Mouse (Mus musculus): Measurements from ENCODE around the gene Chchd4.
"Not testable (repeated sequence)": the region's sequence is repeated elsewhere in the genome, so short reads cannot be mapped to it uniquely, and the experiment has no call there.

Chchd4 gene

GRCm38 (mm10) chr6:91473805-91474440 is 577 bp upstream of the Chchd4 start:
- no peak for DNase-seq (ENCODE audit: low spot score)

GRCm38 (mm10) chr6:91472319-91472718 is 1.0 kb downstream of the Chchd4 start:
- peak; percentile 39 for DNase-seq (ENCODE audit: low spot score)

DNA sequence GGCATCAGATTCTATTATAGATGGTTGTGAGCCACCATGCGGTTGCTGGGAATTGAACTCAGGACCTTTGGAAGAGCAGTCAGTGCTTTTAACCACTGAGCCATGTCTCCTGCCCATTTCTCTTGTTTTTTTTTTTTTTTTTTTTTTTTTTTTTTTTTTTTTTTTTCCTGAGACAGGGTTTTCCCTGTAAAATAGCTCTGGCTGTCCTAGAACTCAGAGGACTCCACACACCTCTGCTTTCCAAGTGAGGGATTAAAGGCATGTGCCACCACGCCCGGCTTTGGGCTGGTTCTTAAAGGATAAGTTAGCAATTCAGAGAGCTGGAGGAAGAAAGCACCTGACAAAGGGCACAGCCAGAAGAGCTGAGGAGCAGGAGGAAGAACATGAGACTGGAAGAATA is 1.9 kb downstream of the Chchd4 start:
- not testable (repeated sequence) for DNase-seq (ENCODE audit: low spot score)

DNA sequence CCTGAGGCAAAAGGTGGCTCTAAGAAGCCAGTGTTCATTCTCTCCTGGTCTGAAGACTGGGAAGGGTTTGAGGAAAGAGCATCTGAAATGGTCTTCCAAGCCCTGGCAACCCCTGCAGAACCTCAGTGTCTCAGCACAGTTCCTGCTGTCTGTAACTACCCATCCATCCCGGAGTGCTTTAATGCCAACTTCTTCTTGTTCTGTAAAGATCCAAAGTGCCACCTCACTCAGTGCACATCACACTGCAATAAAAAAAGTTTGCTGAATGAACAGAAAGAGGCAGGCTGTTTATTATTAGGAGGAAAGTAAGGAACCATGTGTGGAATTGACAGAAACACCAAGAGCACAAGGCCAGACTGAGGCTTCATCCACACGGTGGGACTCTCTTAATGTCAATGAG is 2.6 kb downstream of the Chchd4 start:
- no peak for DNase-seq (ENCODE audit: low spot score)

DNA sequence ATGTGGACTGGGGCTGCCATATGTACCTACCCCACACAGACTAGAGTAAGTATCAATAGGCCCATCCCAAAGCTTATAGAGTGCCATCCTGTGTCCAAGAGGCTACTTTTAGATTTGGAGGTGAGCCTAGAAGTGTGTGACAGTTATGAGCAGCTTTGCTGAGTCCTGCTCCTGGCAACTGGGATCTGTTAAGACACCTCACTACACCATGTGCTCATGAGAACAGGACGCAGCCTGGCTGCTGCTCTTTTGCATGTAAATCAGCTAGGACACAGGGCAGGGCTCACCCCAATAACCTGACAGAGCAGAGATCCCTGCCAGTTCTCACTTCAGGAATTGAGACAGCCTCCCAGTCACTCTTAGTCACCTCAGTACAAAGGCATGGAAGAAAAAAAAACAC is 6.2 kb downstream of the Chchd4 start:
- no peak for DNase-seq (ENCODE audit: low spot score)

DNA sequence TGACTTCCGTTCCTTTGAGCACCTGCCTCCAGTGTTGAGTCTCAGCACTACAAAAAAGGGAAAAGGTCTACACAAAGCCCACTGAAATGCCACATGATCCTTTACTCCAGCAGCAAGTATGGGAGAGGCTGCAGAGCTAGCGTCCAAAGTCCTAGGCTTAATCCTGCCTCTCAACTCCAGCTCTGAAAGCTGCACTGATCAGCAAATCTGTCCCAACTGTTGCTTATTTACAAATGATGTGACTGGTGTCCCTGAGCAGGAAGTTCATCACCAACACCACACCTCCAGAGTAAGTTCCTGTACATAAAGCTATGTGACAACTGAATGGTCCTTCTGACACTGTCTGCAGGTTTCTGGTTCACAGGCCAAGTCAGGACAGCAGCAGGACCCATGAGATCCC is 7.6 kb downstream of the Chchd4 start:
- DNase-seq (ENCODE audit: low spot score) = no peak

- no peak for DNase-seq (ENCODE audit: low spot score)
Observed at GRCm38 (mm10) chr6:91459471-91459870, 13.9 kb downstream of the Chchd4 start.

DNA sequence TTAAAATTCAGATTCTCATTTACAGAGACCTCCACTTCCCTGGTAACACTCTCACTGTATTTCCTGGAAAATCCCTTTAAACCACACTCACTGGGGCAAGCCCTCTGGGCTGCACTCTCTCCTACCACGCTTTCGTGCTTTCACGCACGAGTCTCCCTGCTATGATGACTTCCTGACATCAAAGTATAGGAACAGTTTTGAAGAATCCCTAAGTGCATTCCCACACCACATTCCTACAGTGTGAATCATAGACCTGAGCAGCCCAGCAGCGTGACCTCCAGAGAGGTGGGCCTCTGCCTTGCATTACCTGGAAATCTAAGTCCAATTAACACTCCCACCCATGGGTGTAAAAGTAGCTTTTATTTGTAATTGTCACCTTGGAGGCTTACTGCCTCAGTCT is 18.8 kb downstream of the Chchd4 start:
- DNase-seq (ENCODE audit: low spot score) = no peak

DNA sequence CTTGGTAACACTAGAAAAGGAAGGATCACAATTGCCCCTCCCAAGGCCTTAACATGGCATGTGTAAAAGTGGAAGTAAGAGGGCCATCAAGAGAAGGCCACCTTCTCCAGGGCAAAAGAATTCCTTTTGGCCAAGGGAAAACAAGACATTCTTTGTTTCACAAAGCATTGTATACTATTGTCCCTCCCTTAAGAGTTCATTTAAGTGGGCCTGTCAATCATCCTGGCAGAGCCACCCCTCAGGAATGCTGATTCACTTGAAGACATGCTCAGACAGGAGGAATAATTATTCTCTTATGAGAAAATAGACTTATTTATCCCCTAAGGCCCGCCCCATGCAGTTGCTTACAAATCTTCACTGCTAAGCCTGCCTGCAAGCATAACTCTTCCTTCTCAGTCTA is 21.3 kb downstream of the Chchd4 start:
- DNase-seq (ENCODE audit: low spot score) = peak; percentile 4

GRCm38 (mm10) chr6:91449472-91450225 is 23.7 kb downstream of the Chchd4 start:
- no peak for DNase-seq (ENCODE audit: low spot score)

DNA sequence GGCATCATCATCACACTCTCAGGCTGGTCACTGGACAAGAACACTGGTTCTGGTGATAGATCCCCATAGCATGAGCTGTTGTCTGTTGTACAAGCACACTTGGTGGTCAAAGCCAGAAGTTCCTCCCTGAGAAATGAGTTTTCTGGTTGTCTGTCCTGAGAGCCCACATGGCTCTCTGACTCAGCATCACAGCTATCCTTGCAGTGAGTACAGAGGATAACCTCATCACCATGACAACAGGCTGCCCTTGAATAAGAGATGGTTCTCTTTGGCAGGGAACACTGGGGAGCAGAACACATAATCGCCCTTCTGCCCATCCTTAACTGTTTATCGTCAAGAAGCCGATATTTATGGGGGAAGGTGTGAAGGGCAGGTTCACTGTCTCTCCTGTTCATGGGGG is 28.0 kb downstream of the Chchd4 start:
- no peak for DNase-seq (ENCODE audit: low spot score)

GRCm38 (mm10) chr6:91441145-91441662 is 32.1 kb downstream of the Chchd4 start:
- peak; percentile 1 for DNase-seq (ENCODE audit: low spot score)

DNA sequence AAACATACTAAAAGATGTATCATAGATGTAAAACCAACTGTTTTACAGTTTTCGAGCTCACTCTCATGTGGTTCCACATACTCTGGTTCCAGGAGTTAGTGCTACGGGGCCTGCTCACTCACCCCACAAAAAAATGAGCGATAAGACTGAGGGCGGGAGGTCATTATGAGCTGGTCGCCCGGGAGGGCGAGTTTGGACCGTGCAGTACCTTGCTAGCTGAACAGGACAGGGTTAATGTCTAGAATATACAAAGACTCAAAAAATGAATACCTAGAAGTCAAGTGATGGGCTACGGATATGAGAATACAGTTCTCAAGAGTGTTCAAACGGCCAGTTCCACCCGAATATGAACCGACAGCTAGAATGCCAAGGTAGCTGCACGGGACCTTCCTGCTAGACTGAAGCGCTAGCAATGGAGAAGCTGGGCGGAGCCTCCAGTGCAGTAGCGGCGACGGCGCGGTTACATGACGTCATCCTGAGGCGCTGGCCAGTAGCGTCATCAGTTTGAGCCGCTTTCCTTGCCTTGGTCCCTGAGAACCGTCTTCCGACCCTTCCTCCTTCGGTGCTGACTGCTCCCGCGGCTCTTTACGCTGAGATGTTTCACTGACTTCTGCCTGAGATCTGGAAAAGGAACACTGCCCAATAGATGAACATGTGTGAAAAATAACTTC is 32.7 kb downstream of the Chchd4 start:
- peak; percentile 98 for DNase-seq (ENCODE audit: low spot score)

GRCm38 (mm10) chr6:91424151-91424550 is 49.2 kb downstream of the Chchd4 start:
- no peak for DNase-seq (ENCODE audit: low spot score)

DNA sequence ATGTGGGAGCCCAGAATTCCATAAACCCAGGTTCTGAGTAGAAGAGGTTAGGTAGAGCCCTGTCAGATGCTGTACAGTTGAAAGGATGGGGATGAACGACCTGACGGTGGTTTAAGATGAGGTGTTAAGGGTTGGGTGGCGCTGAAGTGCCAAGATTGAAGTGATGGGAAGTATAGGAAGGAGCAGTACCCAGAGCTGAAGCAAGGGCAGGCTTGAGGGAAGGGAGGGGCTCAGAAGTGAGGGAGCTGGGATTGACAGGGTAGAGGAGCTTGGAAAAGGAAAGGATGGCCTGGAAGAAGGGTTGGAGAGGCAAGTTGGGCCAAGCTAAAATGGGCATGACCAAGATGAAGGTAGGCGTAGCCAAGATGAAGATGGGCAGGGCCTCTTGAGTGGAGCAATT is 51.7 kb downstream of the Chchd4 start:
- DNase-seq (ENCODE audit: low spot score) = no peak

GRCm38 (mm10) chr6:91417291-91417845 is 56.0 kb downstream of the Chchd4 start:
- no peak for DNase-seq (ENCODE audit: low spot score)

DNA sequence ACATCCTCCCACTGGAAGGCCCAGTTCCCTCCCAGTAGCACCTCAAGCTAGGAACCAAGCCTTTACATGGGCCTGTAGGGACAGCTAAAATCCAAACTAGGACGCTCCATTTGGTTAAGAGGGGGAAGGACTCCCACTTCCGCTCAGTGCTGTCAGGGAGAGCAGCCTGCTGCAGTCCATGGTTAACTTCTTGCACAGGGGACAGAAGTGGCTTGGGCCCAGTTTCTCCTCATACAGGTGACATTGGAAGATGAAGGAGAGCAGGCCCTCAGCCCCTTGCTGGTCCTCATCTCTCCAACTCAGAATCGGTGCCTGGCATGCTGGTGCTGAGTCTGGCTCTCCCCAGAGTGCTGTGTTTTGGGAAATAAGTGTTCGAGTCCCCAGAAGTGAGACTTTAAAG is 57.2 kb downstream of the Chchd4 start:
- DNase-seq (ENCODE audit: low spot score) = no peak

DNA sequence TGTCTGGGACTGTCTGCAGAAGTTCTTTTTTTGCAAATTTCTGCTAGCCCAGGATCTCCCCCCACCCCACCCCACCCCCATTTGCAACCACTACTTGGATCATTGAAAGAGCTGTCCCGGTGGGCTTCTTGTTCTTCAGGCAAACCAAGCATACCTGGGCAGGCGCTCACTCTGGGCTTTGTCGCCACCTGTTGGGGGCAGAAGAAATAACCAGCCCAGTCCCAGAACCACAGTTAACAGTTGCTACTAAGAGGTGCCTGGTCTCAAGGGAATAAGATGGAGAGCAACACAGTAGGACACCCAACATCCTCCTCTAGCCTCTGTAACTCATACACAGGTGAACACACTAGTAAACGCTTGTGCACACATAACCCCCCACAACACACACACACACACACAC is 58.5 kb downstream of the Chchd4 start:
- peak; percentile 75 for DNase-seq (ENCODE audit: low spot score)

All from embryo, embryonic 10.5 days (tissue).